Mouse (Mus musculus): Measurements from ENCODE around the gene Mgat2. TPM values are rescaled to one million over a fixed set of nuclear protein-coding genes. Genes with fewer than 3 reads are reported as not detected.

Gene Mgat2
- total RNA-seq, 2 experiments from 2014 or later = 11.7 to 16.1 TPM

DNA sequence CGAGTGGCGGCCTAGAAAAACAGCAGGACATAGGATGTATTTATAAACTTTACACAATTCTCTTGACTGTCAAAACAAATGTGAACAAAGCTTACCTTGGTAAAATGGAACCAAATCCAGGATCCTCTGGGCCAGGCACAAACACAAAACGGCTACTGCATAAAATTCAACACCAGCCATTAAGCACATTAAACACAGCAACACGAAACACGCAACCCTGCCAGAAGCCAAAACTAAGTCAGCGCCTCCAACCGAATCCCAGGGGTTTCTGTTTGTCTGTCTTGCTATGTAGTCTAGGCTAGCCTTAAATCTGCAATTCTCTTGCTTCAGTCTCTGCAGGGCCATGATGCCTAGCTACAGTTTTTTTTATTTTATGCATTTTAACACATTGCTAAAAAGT lies 24.0 kb downstream of the Mgat2 start:
- DNase-seq = no peak
- intact Hi-C loops (cut with DNase I; ENCODE audit: low total_unique reads) = no loop called here

DNA sequence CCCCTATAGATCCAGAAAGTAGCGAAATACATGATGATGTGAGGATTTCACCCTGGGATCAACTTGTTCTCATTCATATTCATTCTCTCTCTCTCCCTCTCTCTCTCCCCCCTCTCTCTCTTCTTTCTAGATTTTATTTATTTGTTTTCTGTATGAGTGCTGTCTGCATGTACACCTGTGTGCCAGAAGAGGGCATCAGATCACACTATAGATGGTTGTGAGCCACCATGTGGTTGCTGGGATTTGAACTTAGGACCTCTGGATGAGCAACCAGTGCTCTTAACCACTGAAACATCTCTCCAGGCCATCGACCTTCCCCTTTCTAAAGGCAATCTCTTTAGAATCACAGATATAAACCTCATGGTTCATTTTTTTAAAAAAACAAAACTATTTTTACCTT lies 24.6 kb downstream of the Mgat2 start:
- DNase-seq = no peak
- intact Hi-C loops (cut with DNase I; ENCODE audit: low total_unique reads) = no loop called here

DNA sequence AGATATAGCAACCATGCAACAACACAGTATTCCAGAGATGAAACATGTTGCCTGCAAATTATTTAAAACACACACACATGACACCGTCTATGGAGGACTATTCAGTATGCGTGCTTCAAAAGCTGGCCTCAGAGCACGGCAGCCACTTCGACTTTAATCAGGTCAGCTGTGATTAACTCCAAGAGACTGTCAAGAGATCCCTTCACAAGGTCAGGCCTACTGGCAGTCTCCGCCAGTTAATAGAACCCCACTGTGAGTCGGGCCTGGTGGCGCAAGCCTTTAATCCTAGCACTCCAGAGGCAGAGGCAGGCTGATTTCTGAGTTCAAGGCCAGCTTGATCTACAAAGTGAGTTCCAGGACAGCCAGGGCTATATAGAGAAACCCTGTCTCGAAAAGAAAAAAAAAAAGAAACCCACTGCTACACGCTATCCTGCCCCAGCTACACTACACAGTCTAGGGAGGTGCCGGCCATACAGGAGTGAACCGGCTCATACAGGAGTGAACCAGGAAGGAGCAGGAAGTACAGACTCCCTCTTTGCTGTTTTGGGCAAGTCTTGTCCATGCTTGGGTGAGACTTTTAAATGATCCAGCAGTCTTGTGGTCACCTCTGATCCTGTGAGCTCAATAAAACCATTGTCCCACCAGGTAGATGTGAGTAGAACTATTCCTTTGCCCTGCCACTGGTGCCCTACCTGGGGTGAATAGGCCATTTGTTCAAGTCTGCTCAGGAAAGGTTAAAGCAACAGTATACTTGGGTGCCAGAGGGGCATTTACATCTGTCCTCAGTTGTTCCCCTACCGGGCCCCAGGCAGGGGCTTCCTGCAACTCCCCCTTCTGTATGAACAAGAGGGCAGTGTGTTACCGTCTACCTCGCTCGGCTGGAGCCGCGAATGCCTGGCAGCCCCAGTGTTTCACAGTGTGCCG lies 26.4 kb downstream of the Mgat2 start:
- intact Hi-C loops (cut with DNase I; ENCODE audit: low total_unique reads) = loop anchor here (10.0 kb wide), 1 partner anchor 124 kb away; no protein-coding TSS in a partner anchor
- no peak for DNase-seq

DNA sequence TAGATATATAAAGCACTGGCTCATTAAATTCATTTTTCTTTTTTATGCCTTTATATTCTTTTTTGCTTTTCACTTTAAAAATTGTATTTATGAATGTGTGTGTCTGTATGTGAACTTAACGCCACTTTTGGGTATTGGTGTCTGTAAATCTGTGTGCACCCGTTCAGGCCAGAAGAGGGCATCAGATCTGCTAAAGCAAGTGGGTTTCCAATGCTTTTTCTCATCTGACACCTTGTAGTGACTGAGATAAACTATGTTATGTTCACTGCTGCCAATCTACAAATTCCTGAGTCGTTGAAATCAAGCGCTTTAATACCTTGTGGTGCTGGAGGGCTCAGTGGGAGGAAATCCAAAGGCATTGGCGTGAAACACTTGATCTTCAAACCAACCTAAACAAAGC lies 27.1 kb downstream of the Mgat2 start:
- intact Hi-C loops (cut with DNase I; ENCODE audit: low total_unique reads) = loop anchor here (10.0 kb wide), 1 partner anchor 124 kb away; no protein-coding TSS in a partner anchor
- DNase-seq = no peak

DNA sequence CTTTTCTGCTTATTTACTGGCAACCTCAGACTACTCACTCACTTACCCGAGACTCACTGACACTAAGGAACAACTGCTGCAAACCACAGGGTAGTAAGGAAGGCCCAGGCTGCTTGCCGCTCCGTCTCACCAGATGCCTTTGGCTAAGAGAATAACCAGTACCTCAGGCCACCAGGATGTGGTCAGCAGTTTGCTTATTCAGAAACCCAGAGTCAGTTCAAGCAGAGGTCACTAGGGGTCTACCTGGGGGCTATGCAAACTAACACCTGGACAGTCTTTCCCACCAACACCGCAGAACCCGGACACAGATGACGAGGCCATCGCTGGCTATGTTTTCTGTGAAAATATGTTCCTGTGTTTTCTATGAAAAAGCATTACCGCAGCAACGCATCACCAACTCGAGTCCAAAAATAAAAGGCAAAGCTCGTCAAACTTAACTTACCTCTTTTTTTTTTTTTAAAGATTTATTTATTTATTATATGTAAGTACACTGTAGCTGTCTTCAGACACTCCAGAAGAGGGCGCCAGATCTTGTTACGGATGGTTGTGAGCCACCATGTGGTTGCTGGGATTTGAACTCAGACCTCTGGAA lies 29.3 kb downstream of the Mgat2 start:
- intact Hi-C loops (cut with DNase I; ENCODE audit: low total_unique reads) = loop anchor here (10.0 kb wide), 1 partner anchor 122 kb away; no protein-coding TSS in a partner anchor
- DNase-seq = no peak

DNA sequence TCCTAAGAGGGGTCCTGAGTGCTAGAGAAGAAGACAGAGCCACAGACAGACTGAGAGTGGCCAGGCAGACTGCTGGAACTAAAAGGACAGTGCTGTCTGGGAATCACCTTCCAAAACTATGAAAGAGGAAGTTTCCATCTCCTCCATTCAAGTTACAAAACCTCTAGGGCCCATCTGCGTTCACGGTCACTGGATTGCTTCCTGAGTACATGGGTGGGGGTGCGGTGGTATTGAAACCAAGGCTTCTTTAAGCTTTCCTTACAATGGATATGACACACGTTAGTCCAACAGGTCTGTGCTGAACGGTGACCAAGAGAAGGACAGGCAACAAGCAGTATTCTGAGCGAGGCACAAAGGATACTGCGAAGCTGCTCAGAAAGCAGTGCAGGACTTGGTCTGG lies 30.4 kb downstream of the Mgat2 start:
- intact Hi-C loops (cut with DNase I; ENCODE audit: low total_unique reads) = loop anchor here (10.0 kb wide), 1 partner anchor 120 kb away; no protein-coding TSS in a partner anchor
- no peak for DNase-seq

DNA sequence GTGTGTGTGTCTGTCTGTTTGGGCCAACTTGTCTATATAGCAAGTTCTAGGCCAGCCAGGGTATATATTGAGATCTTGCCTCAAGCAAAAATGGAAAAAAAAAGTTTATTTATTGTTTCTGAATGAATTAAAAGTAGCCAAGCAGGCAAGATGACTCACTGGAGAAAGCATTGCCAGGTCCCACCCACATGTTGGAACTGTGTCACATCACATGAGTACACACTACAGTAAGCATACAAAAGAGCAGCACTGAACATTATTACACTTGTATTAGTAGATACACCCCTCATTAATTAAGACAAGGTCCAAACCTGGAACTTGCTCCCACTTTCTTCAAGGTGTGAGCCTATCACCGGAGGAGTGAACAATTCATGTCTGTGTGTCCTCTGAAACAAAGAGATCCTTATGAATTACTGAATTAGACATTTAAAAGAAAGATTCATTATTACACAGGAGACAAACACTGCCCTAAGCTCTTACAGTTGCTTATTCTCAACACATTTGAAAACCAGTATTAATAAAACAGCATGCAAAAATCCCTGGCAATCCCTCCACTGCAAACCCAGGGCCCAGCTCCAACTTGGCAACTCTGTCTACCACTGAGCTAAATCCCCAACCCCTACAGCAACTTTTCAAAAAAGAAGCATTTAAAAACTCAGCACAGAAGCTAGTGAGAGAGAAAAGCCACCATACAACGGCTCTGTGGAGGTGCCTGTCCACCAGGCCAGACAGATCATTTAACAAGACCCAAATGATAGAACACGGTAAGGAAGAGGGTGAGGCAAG lies 31.2 kb downstream of the Mgat2 start:
- intact Hi-C loops (cut with DNase I; ENCODE audit: low total_unique reads) = loop anchor here (10.0 kb wide), 1 partner anchor 120 kb away; no protein-coding TSS in a partner anchor
- peak; percentile 58 for DNase-seq

DNA sequence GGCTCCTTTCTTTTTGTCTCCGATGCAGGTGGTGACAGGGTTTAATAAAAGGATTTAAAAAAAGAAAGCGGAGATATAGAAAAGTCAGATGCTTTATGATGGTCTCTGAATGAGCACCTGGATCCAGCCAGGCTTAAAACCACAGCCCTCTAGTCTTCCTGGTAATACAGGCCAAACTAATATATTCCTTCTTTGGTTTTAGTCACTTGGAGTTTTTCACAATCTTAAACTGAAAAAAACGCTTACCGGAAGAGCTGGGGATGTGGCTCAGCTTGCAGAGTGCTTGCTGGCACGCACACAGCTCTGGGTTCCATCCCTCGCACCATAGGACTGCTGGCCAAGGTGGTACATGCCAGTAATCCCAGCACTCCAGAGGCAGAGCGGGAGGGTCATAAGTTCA lies 32.6 kb downstream of the Mgat2 start:
- DNase-seq = no peak
- intact Hi-C loops (cut with DNase I; ENCODE audit: low total_unique reads) = loop anchor here (10.0 kb wide), 1 partner anchor 118 kb away; no protein-coding TSS in a partner anchor

DNA sequence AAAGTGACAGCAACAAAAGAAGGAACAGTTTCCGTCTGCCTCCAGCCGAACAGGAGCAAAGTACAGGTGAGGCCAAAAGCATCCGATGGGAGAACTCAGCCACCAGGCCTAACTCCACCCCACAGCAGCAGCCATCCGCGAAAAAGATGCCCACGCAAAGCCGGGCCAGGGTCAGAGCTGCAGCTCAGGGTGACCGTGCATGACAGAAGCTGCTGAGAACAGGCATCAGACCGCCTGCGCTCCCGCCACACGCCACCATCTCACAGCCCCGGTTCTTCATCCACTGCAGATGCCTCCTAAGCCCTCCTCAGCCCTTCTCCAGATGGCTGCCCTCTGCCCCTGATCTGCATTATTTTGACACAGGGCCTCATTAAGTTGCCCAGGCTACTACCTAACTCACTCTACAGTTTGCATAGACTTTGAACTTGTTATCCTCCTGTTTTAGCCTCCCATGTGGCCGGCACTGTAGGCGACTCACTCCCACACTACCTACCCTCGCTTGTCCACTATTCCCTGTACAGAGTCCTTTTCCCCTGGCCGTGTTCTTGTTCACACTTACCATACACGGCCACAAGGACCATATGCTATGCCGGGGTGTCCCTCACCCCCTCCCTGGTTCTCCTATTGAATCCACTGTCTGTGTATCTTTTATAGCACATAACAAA lies 36.8 kb downstream of the Mgat2 start:
- DNase-seq = no peak
- intact Hi-C loops (cut with DNase I; ENCODE audit: low total_unique reads) = no loop called here

DNA sequence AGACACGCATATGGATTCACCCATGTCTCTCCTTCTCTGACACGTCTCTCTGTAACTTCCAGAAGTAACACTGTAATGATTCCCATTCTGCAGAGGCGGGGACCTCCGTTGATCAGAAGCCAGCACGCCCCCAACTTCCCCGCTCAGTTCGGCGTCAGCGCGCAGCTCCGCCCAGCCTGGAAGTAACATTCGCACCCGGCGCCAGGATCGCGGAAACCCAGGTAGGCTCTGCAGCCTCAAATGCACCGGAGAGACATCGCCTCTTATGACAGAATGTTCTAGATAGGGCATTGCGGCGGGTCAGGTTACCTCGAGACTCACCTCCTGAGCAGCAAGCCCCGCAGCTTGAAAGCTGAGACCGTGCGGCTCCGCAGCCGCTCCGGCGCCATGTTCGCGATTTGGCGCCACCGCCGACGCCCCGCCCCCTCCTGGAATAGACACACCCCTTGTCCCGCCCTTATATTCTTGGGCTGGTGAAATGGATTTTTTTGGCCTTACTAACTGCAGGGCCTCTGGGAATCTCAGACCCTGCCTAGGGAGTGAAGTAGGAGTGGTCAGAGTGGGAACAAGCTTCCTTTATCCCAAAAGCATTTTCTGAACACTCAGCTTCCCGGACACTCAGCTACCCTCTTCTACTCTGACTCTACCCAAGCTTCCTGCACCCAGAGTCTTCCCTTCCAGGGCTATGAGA lies 44.0 kb downstream of the Mgat2 start, which contains the start of gene Pole2:
Gene Pole2 (minus strand): TSS at position 420 of the 691 bp plus-strand sequence.
- intact Hi-C loops (cut with DNase I; ENCODE audit: low total_unique reads) = no loop called here
- DNase-seq = peak; percentile 88

DNA sequence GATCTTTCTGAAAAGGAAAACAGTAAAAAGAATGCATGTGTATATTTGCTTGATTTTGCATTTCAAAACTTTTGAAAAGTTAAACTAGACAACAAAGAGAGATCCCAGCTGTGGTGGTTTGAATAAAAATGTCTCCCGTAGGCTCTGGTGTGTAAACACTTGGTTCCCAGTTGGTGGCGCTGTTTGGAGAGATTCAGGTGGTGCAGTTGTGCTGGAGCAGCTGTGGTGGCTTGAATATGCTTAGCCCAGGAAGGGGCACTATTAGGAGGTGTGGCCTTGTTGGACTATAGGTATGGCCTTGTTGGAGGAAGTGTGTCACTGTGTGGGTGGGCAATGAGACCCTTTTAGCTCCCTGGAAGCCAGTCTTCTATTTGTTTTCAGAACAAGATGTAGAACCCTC lies 45.3 kb downstream of the Mgat2 start:
- no peak for DNase-seq
- intact Hi-C loops (cut with DNase I; ENCODE audit: low total_unique reads) = no loop called here

DNA sequence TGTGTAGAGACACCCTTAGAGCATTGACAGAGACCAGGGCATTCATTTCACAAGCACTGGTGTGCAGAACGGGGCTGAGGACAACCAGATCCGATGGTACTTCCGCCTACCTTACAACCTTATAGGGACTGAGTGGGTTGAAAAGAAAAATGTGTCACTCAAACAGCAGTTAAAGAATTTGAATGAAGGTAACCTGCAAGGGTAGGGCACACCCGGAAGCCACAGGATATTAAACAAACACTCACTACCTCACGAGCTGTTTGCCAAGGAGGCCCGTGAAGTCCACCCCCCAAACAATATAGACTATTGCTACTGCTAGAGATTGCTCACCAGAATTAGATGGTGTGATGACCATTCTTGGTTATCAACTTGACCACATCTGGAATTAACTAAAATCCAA lies 51.8 kb downstream of the Mgat2 start:
- no peak for DNase-seq
- intact Hi-C loops (cut with DNase I; ENCODE audit: low total_unique reads) = no loop called here

Small RNA genes lying within 50 kb of the gene (microRNA-seq; reads per million reads assigned to microRNA genes)
- gene Gm47287 (0 reads per million in 2 experiments), gene Gm47295 (0 to 0.50 reads per million in 2 experiments)

Other genes starting within 250 kb of the Mgat2 start
- 1,000 to 10,000 TPM; 1,152 to 1,205 TPM for gene Rps29, start 25.0 kb upstream of the Mgat2 start, total RNA-seq (2021)
- under 1 TPM; 0.27 to 0.31 TPM for gene Lrr1, start 15.3 kb upstream of the Mgat2 start, total RNA-seq (2021)
- gene Rpl36al, start 74 bp upstream of the Mgat2 start, total RNA-seq (2021) = 100 to 1,000 TPM; 324 to 375 TPM
- 1 to 10 TPM; 1.5 to 2.8 TPM for gene Gm49383, start 12.9 kb downstream of the Mgat2 start, total RNA-seq (2021)
- gene Dnaaf2, start 14.3 kb downstream of the Mgat2 start, total RNA-seq (2021) = under 1 TPM; 0.24 to 0.66 TPM
- 1 to 10 TPM; 1.4 to 2.0 TPM for gene Gm49384, start 20.1 kb downstream of the Mgat2 start, total RNA-seq (2021)
- 1 to 10 TPM in 1 of 2 experiments, under 1 TPM in 1; 0.80 to 1.7 TPM for gene Pole2, start 44.0 kb downstream of the Mgat2 start, total RNA-seq (2021)
- gene Klhdc1, start 57.0 kb downstream of the Mgat2 start, total RNA-seq (2021) = 10 to 100 TPM; 15.7 to 17.4 TPM
- 100 to 1,000 TPM; 103 to 104 TPM for gene Klhdc2, start 112.5 kb downstream of the Mgat2 start, total RNA-seq (2021)
- gene Nemf, start 173.0 kb downstream of the Mgat2 start, total RNA-seq (2021) = 10 to 100 TPM; 16.8 to 19.1 TPM
- gene Arf6, start 188.0 kb downstream of the Mgat2 start, total RNA-seq (2021) = 10 to 100 TPM; 29.7 to 36.3 TPM
- gene Gm9887, start 188.3 kb downstream of the Mgat2 start, total RNA-seq (2021) = under 1 TPM in 1 of 2 experiments, not detected in 1; 0.37 TPM